Mouse (Mus musculus) liver, embryonic 15.5 days (tissue): ENCODE measurements at regions not wholly inside any gene's neighbourhood (a gene's known extent, or its start where the extent isn't known, plus 50 kb on each side); places are given as distances from the start of the nearest gene placed in this dataset.

Experiments used
- ATAC-seq: fragments of 200-750 bp; cut with Nextera tagmentation; 2 replicates; pipeline ENCODE4 v1.8.0; 2017; ENCODE audit warnings: moderate number of reproducible peaks, mild to moderate bottlenecking, moderate library complexity; ENCODE audit not compliant: insufficient read depth
- H3K27ac ChIP-seq: fragments of 300-500 bp; sonication (generic); replicated peaks from 2 replicates; pipeline ENCODE4 v1.5.1; 2015; ENCODE audit warnings: mild to moderate bottlenecking, inconsistent platforms
- H3K27me3 ChIP-seq: fragments of 300-500 bp; sonication (generic); 2 replicates; pipeline ENCODE4 v1.6.1; 2015; ENCODE audit warnings: mild to moderate bottlenecking, inconsistent platforms
- H3K36me3 ChIP-seq: fragments of 300-500 bp; sonication (generic); replicated peaks from 2 replicates; pipeline ENCODE4 v1.6.1; 2015; ENCODE audit warnings: moderate library complexity, mild to moderate bottlenecking, inconsistent platforms
- H3K4me1 ChIP-seq: fragments of 300-500 bp; sonication (generic); replicated peaks from 2 replicates; pipeline ENCODE4 v1.6.1; 2015; ENCODE audit warnings: inconsistent platforms
- H3K4me2 ChIP-seq: fragments of 300-500 bp; sonication (generic); 2 replicates; pipeline ENCODE4 v1.6.1; 2015; ENCODE audit warnings: moderate library complexity, mild to moderate bottlenecking, inconsistent platforms
- H3K4me3 ChIP-seq: fragments of 300-500 bp; sonication (generic); replicated peaks from 2 replicates; pipeline ENCODE4 v1.5.1; 2015; ENCODE audit warnings: mild to moderate bottlenecking, inconsistent platforms
- H3K9ac ChIP-seq: fragments of 300-500 bp; sonication (generic); 2 replicates; pipeline ENCODE4 v1.6.1; 2015; ENCODE audit warnings: moderate library complexity, mild to moderate bottlenecking, inconsistent platforms
- H3K9me3 ChIP-seq: fragments of 300-500 bp; sonication (generic); replicated peaks from 2 replicates; pipeline ENCODE4 v1.6.1; 2016; ENCODE audit warnings: inconsistent platforms
- WGBS: fragments of 180-500 bp; shearing (Covaris S2); methylation state at CpG from one replicate; pipeline ENCODE4 v1.1.7; 2015; ENCODE audit warnings: mixed read lengths; ENCODE audit not compliant: insufficient replicate concordance; 5-methylcytosine and 5-hydroxymethylcytosine counted together

DNA sequence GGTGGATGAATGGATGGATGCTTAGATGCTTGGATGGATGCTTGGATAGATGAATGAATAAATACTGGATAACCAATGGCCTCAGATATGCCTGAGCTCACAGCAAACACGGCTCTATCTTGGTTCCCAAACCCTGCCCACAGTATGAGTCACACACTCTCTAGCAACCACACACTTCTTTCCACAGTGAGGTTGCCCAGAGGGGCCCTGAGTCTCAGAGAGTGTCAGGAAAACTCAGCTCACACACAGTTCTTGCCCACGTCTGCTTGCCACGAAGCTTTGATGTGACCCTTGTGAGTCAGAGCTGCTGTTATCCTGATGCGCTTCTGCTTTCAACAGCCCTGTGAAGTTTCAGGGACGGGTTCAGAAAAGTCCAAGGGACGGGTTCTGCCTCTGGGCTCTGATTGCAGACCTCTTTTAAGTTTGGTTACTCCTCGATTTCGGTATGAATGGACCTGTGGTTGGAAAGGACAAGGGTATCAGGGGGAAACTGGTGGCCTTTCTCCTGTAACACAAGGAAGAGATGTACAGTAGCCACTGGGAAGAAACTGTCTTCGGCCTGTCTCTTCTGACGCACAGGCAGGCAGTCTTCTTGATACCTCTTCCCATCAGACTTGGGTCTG is 250.2 kb downstream of the Rplp1 start:
- no peaks in the 10 kb centered on the region for H3K9me3 ChIP-seq
- H3K36me3 ChIP-seq: no peaks in the 10 kb centered on the region
- H3K4me1 ChIP-seq: no peaks in the 10 kb centered on the region
- H3K27me3 ChIP-seq: no peaks in the 10 kb centered on the region; the same call in 1 of the 2 replicates
- ATAC-seq: no peak
- 43% methylated on average over 10 of the region's 10 CpGs for whole genome bisulfite sequencing
- no peak overlapping the region for H3K4me3 ChIP-seq
- no peak overlapping the region for H3K9ac ChIP-seq
- H3K27ac ChIP-seq: no peak overlapping the region
- no peak overlapping the region for H3K4me2 ChIP-seq

DNA sequence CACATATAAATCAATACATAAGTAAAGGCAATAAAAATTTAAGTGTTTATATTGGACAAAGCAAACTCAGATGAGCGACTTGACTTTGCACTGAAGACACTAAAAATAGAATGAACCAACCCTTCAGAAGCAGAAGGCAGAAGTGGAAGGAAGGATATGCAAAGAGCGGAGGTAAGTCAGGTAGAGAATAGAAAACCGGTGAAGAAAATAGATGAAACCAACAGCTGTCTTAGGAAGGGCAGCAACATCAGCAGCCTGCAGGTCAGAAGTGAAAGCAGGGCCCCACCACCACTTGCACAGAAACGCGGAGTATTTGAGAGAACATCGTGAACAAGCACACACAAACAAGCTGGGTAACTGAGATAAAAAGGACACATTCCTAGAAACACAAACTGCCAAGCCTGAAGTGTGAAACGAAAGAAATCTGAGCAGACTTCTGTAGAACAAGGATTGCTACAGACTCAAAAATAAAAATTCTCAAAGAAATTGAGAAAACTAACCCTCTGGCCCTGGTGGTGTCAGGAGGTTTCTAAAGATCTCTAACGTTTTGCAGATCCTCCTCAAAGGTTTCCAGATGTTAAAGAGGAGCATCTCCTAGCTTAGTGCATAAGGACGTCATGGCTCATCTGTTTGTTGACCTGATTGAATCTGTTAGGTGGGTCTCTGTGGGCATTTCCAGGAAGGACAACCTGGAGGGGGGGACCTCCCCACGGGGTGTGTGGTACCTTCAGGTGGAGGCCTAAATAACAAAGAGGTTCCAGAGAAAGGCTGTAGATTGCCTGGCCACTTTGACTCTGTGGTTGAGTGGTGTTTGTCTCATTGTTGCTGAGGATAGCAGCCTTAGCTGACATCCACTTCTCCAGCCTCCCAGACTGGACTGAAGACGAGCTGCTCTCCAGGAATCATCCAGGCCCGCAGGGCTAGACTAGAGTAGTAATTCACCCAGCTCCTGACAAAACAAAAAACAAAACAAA is 252.0 kb downstream of the Rplp1 start:
- Histone ChIP-seq H3K27ac (no peak overlapping the region), H3K4me3 (no peak overlapping the region), H3K27me3 (no peaks in the 10 kb centered on the region; the same call in 1 of the 2 replicates), H3K36me3 (no peaks in the 10 kb centered on the region), H3K9ac (no peak overlapping the region), H3K4me1 (no peaks in the 10 kb centered on the region), H3K9me3 (no peaks in the 10 kb centered on the region), H3K4me2 (no peak overlapping the region)
- 19% methylated on average over 12 of the region's 12 CpGs for WGBS
- ATAC-seq: no peak

DNA sequence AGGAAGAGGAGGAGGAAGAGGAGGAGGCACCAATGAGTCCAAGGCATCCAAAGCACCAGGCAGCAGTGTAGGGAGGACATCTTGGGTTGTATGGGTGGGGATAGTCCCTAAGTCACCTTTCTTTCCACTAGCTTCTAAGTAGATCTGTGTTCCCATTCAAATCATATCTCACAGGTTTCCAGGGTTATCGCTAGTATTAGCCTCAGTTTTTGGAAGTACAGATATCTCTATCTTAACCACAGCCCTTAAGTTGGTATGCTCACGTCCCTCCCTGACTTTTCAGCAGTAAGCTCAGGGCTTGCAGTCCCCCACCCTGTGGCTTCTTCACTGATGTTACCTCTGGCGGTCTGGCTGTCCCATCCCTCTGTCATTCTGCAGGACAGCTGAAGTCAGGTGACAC is 254.2 kb downstream of the Rplp1 start:
- no peak overlapping the region for H3K27ac ChIP-seq
- WGBS: 25% methylated on average over 3 of the region's 3 CpGs
- no peak overlapping the region for H3K9ac ChIP-seq
- no peaks in the 10 kb centered on the region for H3K36me3 ChIP-seq
- H3K4me1 ChIP-seq: no peaks in the 10 kb centered on the region
- no peak overlapping the region for H3K4me3 ChIP-seq
- no peak overlapping the region for H3K4me2 ChIP-seq
- ATAC-seq: no peak
- H3K27me3 ChIP-seq: no peaks in the 10 kb centered on the region
- no peaks in the 10 kb centered on the region for H3K9me3 ChIP-seq

DNA sequence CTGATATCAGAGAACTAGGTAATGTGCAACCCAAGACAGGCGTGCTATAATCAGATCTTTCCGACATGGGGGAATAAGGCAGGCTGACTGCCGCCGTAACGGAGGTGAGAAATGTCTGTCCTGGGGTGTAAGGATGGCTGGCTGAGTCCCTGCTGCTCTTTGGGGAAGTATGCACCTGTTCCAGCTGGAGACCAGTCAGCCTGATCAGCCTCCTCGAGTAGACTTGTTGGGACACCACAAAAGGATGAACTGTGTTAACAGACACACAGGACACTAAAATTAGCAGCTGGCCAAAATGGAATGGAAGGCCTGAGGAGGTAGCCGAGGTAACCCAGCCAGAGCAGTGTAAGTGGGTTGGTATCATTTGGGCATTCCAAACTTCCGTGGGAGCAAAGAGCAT is 256.3 kb downstream of the Rplp1 start:
- no peak overlapping the region for H3K4me2 ChIP-seq
- no peaks in the 10 kb centered on the region for H3K27me3 ChIP-seq
- no peak overlapping the region for H3K4me3 ChIP-seq
- no peaks in the 10 kb centered on the region for H3K36me3 ChIP-seq
- H3K9me3 ChIP-seq: no peaks in the 10 kb centered on the region
- H3K27ac ChIP-seq: no peak overlapping the region
- 60% methylated on average over 8 of the region's 8 CpGs for whole genome bisulfite sequencing
- H3K9ac ChIP-seq: no peak overlapping the region
- no peaks in the 10 kb centered on the region for H3K4me1 ChIP-seq
- ATAC-seq: no peak

DNA sequence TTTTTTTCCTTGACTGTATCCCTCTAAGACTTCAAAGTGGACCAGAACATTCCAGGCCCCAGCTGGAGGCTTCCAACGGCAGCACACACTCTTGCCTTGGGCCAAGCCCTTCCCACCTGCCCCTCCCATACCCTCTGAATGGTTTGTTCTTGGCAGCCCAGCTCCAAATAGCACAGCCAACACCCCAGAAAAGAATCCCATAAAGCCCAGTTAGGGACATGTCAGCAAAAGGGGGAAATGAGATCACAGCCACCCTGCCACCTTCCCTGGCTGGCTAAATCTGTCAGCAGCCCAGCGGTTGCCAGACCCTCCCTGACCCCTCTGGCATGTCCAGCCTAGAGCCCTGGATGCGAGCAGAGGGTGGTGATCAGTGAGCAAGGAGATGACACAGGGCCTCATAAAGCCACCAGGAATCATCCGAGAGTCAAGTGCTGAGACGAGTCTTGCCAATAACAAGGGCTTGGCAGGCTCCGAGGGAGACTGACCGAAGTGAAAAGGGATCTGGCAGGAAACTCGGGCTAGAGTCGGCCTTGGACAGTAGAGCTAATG is 258.8 kb downstream of the Rplp1 start:
- Histone ChIP-seq H3K27ac (no peak overlapping the region), H3K4me3 (no peak overlapping the region), H3K4me1 (no peaks in the 10 kb centered on the region), H3K27me3 (no peaks in the 10 kb centered on the region), H3K9ac (no peak overlapping the region), H3K4me2 (no peak overlapping the region), H3K9me3 (no peaks in the 10 kb centered on the region), H3K36me3 (no peaks in the 10 kb centered on the region)
- no peak for ATAC-seq
- whole genome bisulfite sequencing: 53% methylated on average over 9 of the region's 9 CpGs

DNA sequence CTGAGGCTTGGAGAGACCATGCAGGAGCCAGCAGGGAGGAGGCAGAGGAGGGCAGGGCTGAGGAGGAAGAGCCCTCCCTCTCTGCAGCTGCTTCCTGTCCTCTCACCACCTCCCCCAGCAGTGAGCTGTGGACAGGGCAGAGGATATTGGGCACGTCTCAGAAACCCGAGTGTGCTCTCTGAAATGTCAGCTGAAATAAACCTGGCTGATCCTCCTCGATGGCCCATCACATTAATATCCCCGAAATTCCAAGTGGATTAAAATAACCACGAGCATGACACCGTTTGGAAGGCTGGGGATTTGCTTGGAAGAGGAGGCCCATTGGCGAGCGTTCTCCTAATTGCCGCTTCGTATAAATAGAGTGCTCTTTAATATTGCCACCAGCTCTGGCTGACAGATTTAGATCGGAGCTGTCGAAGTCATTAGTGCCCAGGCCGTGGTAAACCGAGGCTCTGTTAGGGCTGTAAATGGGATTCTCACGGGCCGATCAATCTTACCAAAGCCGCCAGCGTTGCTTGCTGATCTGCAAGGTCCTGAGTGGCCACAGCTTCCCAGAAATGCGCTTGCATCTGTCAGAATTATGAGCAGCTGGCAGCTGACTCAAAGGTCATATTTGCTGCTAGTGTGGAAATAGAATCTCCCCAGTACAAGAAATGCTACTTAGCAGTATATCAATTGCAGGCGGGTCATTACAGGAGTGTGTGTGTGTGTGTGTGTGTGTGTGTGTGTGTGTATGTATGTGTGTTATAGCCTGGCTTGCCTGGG is 268.5 kb downstream of the Rplp1 start:
- 52% methylated on average over 20 of the region's 20 CpGs for WGBS
- H3K36me3 ChIP-seq: no peaks in the 10 kb centered on the region
- ATAC-seq: no peak

DNA sequence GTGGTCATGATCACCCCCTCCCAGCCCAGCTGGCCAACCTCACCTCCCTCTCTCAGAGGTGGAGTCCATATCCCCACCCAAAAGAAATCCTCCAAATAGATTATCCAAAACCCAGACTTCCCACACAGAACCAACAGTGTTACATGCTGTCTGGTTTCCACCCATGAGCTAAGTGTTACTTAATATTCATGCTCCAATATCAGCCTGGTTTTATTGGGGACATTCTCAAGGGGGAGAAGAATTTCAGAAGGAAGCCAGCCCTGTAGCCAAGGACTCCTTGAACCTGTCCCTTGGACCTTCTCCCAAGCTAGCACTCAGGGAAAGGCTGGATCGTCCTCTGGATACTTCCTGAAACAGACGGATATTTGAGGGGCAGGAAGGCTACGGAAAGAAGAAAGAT is 268.6 kb downstream of the Tle3 start:
- H3K4me2 ChIP-seq: no peak overlapping the region
- no peak for ATAC-seq
- no peak overlapping the region for H3K27ac ChIP-seq
- H3K4me3 ChIP-seq: no peak overlapping the region
- H3K4me1 ChIP-seq: no peaks in the 10 kb centered on the region
- no peaks in the 10 kb centered on the region for H3K36me3 ChIP-seq
- no peaks in the 10 kb centered on the region for H3K9me3 ChIP-seq
- 70% methylated on average over 3 of the region's 3 CpGs for WGBS
- no peaks in the 10 kb centered on the region for H3K27me3 ChIP-seq
- H3K9ac ChIP-seq: no peak overlapping the region

More for the DNA sequence above, 268.5 kb downstream of the Rplp1 start:
- Histone ChIP-seq H3K27ac (no peak overlapping the region), H3K9ac (no peak overlapping the region), H3K4me2 (no peak overlapping the region), H3K9me3 (no peaks in the 10 kb centered on the region), H3K27me3 (no peaks in the 10 kb centered on the region), H3K4me3 (no peak overlapping the region), H3K4me1 (no peaks in the 10 kb centered on the region)

DNA sequence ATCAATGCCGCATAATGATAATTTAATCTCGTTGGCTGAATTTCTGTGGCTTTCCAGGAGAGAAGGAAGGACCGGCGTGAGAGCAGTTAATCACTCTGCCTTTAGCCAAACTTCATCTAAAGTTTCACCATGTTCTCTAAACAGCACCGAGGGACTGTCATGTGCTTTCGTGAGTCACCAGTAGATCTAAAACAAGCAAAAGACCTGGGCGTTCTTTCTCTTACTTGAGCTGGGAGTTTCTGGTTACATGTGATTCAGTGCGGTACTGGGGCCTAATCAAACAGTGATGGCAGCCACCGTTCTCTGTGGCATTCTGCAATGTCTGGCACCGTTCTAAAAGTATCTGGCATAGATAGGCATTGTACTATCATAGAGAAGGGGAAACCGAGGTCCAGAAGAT is 266.7 kb downstream of the Tle3 start:
- ATAC-seq: no peak
- no peak overlapping the region for H3K9ac ChIP-seq
- no peak overlapping the region for H3K4me2 ChIP-seq
- H3K4me3 ChIP-seq: no peak overlapping the region
- 70% methylated on average over 11 of the region's 11 CpGs for WGBS
- no peak overlapping the region for H3K27ac ChIP-seq
- H3K9me3 ChIP-seq: no peaks in the 10 kb centered on the region
- H3K27me3 ChIP-seq: no peaks in the 10 kb centered on the region
- no peaks in the 10 kb centered on the region for H3K4me1 ChIP-seq
- H3K36me3 ChIP-seq: no peaks in the 10 kb centered on the region

DNA sequence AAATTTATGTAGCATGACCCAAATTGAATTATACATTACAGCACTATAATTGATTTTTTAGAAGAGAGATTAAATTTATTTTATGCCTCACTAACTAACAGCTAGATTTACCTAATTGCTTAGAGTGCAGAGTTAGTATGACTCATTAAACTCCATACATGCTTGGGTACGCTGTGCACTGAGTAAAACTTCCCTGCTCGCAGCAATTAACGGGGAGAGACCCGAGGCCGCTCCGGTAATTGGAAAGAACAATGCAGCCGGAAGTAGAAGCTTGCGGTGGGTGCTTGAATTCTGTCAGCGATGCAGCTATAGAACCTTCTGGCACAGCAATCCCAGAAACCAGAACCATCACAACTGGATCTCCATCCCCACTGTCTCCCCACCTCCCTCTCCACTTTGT is 261.8 kb downstream of the Tle3 start:
- Histone ChIP-seq H3K4me1 (no peaks in the 10 kb centered on the region), H3K9me3 (no peaks in the 10 kb centered on the region), H3K4me2 (no peak overlapping the region), H3K4me3 (no peak overlapping the region), H3K36me3 (no peaks in the 10 kb centered on the region), H3K9ac (no peak overlapping the region), H3K27me3 (no peaks in the 10 kb centered on the region), H3K27ac (no peak overlapping the region)
- WGBS: 76% methylated on average over 9 of the region's 9 CpGs
- no peak for ATAC-seq

DNA sequence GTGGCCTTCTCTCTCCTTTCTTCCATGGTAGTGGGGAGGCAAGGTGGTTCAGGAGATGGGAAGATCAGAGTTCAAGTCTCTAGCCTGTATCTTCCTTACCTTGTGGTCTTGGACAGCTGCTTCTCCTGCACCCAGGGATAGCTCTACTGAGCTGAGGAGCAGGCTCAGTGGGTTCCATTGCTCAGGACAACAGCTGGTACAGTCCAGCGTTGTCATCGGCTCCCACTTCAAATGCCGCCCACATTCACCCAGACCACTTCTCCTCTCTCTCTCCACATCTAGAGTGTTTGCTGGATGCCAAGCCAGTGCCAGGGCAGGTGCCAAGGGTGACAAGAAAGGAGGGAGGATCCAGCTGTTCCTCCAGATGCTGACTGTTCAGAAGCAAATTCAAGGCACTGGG is 260.4 kb downstream of the Tle3 start:
- Histone ChIP-seq H3K4me2 (no peak overlapping the region), H3K27ac (no peak overlapping the region), H3K9ac (no peak overlapping the region), H3K9me3 (no peaks in the 10 kb centered on the region), H3K36me3 (no peaks in the 10 kb centered on the region), H3K27me3 (no peaks in the 10 kb centered on the region), H3K4me1 (no peaks in the 10 kb centered on the region), H3K4me3 (no peak overlapping the region)
- no peak for ATAC-seq
- WGBS: 84% methylated on average over 3 of the region's 3 CpGs

DNA sequence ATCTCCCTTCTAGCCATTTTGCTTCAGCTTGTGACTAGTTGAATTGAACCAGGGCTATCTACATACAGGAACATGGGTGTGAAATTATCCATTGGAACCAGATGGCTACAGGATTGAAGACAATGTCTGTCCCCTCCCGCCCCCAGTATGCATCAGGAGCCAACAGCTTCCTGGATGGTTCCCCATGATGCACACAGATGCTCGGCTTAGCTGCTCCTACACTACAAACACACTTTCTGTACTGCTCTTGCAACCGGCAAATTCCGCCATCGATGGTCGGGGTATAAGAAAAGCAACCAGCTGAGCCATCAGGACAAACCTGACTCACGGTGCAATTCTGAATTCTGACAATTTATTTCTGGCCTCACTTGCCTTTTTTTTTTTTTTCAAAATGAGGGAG is 258.9 kb downstream of the Tle3 start:
- Histone ChIP-seq H3K9me3 (no peaks in the 10 kb centered on the region), H3K4me1 (no peaks in the 10 kb centered on the region), H3K9ac (no peak overlapping the region), H3K4me2 (no peak overlapping the region), H3K36me3 (no peaks in the 10 kb centered on the region), H3K27me3 (no peaks in the 10 kb centered on the region), H3K4me3 (no peak overlapping the region), H3K27ac (no peak overlapping the region)
- ATAC-seq: no peak
- 66% methylated on average over 7 of the region's 7 CpGs for WGBS
